Mouse (Mus musculus) thymus, adult 2 months (tissue): ENCODE measurements around the gene Ubxn2a. TPM values are rescaled to one million over a fixed set of nuclear protein-coding genes. Genes with fewer than 3 reads are reported as not detected.

Source experiments
- DNase-seq: peaks from one replicate; pipeline ENCODE4 v3.0.0; 2021
- H3K27ac ChIP-seq: fragments of 200-500 bp; 2 replicates; pipeline ENCODE4 v1.5.1; 2012; ENCODE audit warnings: low read length, control low read depth; ENCODE audit not compliant: control insufficient read depth, insufficient read depth
- H3K27me3 ChIP-seq: fragments of 200-500 bp; 2 replicates; pipeline ENCODE4 v1.6.1; 2012; ENCODE audit warnings: mild to moderate bottlenecking, low read length, moderate library complexity, mixed read lengths; ENCODE audit not compliant: control insufficient read depth, insufficient read depth
- H3K36me3 ChIP-seq: fragments of 200-500 bp; 2 replicates; pipeline ENCODE4 v1.6.1; 2012; ENCODE audit warnings: mild to moderate bottlenecking, low read length, moderate library complexity; ENCODE audit not compliant: control insufficient read depth, insufficient read depth
- H3K4me1 ChIP-seq: fragments of 200-500 bp; replicated peaks from 2 replicates; pipeline ENCODE4 v1.6.1; 2012; ENCODE audit warnings: low read length; ENCODE audit not compliant: control insufficient read depth, insufficient read depth
- H3K4me3 ChIP-seq: fragments of 200-500 bp; 2 replicates; pipeline ENCODE4 v1.5.1; 2012; ENCODE audit warnings: mild to moderate bottlenecking, low read length, control low read depth, moderate library complexity; ENCODE audit not compliant: control insufficient read depth, insufficient read depth
- CTCF ChIP-seq: fragments of 200-500 bp; IDR thresholded peaks from 2 replicates; pipeline ENCODE4 v1.5.1; 2012; ENCODE audit warnings: mild to moderate bottlenecking, control low read depth, low read length, moderate library complexity, borderline replicate concordance; ENCODE audit not compliant: control insufficient read depth, poor library complexity, insufficient read depth; ENCODE audit errors: extremely low read depth
- POLR2A ChIP-seq: fragments of 200-500 bp; IDR thresholded peaks from 2 replicates; pipeline ENCODE4 v1.6.1; 2012; ENCODE audit warnings: mild to moderate bottlenecking, low read length, control low read depth, moderate library complexity; ENCODE audit not compliant: control insufficient read depth, poor library complexity, insufficient read depth; ENCODE audit errors: extremely low read depth
- WGBS: fragments of 180-500 bp; shearing (Covaris S2); methylation state at CpG from one replicate; pipeline ENCODE4 v1.1.7; 2018; 5-methylcytosine and 5-hydroxymethylcytosine counted together
- polyA plus RNA-seq: library from polyadenylated mRNA; depleted of rRNA; stranded (reverse); fragments of >200 nt; gene quantifications from 2 replicates; pipeline ENCODE4 v1.2.3, GENCODE M21; 2012; rRNA removed

The Ubxn2a gene
- polyA plus RNA-seq, 1 experiment, result 3.3 TPM

DNA sequence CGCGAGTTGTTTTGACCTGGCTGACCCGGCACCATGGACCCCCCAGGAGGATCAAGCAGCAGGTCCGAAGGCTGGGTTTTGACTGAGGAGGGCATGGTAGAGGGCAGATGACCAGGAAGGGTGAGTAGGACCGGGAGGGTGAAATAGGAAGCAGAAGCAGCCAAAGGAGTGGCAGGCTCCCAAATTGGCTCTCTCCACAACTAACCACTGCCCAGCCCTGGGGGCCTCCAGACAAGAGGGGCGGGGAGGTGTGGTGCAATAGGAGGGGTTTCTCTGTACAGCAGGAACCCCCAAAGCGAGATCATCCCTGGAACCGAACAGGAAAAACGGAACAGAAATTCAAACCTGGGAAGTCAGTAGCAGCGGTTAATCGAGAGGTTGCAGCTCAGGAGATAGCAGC, 66.8 kb downstream of the Ubxn2a start:
- Histone ChIP-seq H3K27ac (no peak overlapping the region), H3K4me1 (peaks cover 6% of the 10 kb centered on the region), H3K4me3 (peak overlapping the region; percentile 58)

GRCm38 (mm10) chr12:4840010-4840409, 67.5 kb downstream of the Ubxn2a start:
- H3K27ac ChIP-seq, result no peak overlapping the region
- WGBS, result 25% methylated on average over 6 of the region's 6 CpGs
- H3K27me3 ChIP-seq, result peaks cover 12% of the 10 kb centered on the region; the same call in 1 of the 2 replicates
- no peak for DNase-seq
- TF ChIP-seq POLR2A (no peak), CTCF (no peak)
- H3K4me1 ChIP-seq, result peaks cover 6% of the 10 kb centered on the region
- no peaks in the 10 kb centered on the region for H3K36me3 ChIP-seq
- no peak overlapping the region for H3K4me3 ChIP-seq

More for the DNA sequence above, 66.8 kb downstream of the Ubxn2a start:
- no peak for TF ChIP-seq CTCF
- no peak for TF ChIP-seq POLR2A
- 13% methylated on average over 11 of the region's 11 CpGs for WGBS
- Histone ChIP-seq H3K27me3 (peaks cover 12% of the 10 kb centered on the region; the same call in 1 of the 2 replicates), H3K36me3 (no peaks in the 10 kb centered on the region)
- DNase-seq, result no peak

DNA sequence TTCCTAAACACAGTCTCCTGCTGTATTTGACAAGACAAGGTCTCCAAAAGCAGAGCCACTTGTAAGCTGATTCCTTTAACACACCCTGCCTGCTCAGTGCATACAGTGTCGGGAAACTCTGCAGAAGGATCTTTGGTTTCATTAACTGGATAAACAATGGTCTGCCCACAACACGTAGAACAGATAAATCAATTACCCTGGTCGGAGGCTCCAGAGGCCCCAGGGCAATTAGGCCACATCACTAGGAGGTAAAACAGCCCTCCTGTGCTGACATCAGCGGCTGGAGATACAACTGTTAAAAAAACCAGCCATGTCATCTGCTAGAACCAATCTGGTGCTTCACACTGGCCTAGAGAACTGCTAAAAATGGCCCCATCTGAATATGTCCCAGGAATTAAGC, 70.5 kb downstream of the Ubxn2a start:
- Histone ChIP-seq H3K4me3 (no peak overlapping the region), H3K36me3 (no peaks in the 10 kb centered on the region), H3K4me1 (peaks cover 6% of the 10 kb centered on the region), H3K27me3 (peaks cover 12% of the 10 kb centered on the region; the same call in 1 of the 2 replicates), H3K27ac (no peak overlapping the region)
- no peak for TF ChIP-seq POLR2A
- no peak for TF ChIP-seq CTCF
- 88% methylated on average over 4 of the region's 4 CpGs for WGBS
- DNase-seq, result no peak

Other genes with a start within 250 kb of the Ubxn2a start
- gene Fam228a, start 169.3 kb downstream of the Ubxn2a start, polyA plus RNA-seq, result 0.18 and 0.32 TPM in 2 replicates
- gene Pfn4, start 138.7 kb downstream of the Ubxn2a start, polyA plus RNA-seq, result 0.32 and 0.80 TPM in 2 replicates
- gene Fam228b, start 138.4 kb downstream of the Ubxn2a start, polyA plus RNA-seq, result 0.71 and 0.99 TPM in 2 replicates
- gene Sf3b6, start 90.2 kb downstream of the Ubxn2a start, polyA plus RNA-seq, result 134 and 153 TPM in 2 replicates
- 1.7 and 3.7 TPM in 2 replicates for gene Fkbp1b, start 66.1 kb downstream of the Ubxn2a start, polyA plus RNA-seq
- 9.8 and 10.9 TPM in 2 replicates for gene Wdcp, start 64.4 kb downstream of the Ubxn2a start, polyA plus RNA-seq
- 2.3 and 2.7 TPM in 2 replicates for gene Mfsd2b, start 33.3 kb downstream of the Ubxn2a start, polyA plus RNA-seq
- 25.5 and 50.2 TPM in 2 replicates for gene Atad2b, start 9.6 kb upstream of the Ubxn2a start, polyA plus RNA-seq